Mouse (Mus musculus) T-cell, adult 2 months (primary cell): ENCODE measurements around the gene Gfm1.
A peak's percentile ranks its signal among the peaks of the same experiment; 100 is the strongest.

ENCODE experiments used
- DNase-seq: peaks from one replicate; pipeline ENCODE4 v3.0.0; 2022; ENCODE audit warnings: low spot score

Gene Gfm1

GRCm38 (mm10) chr3:67496310-67496709, 66.4 kb downstream of the Gfm1 start:
- DNase-seq: no peak

- DNase-seq: no peak
These were observed 68.1 kb downstream of the Gfm1 start for GRCm38 (mm10) chr3:67497998-67498397.

- DNase-seq: no peak
These were observed 69.0 kb downstream of the Gfm1 start for GRCm38 (mm10) chr3:67498773-67499405.

GRCm38 (mm10) chr3:67499406-67499791, 69.5 kb downstream of the Gfm1 start:
- DNase-seq: no peak

- DNase-seq: no peak
These were observed 74.0 kb downstream of the Gfm1 start for GRCm38 (mm10) chr3:67503878-67504277.

- no peak for DNase-seq
These were observed 75.4 kb downstream of the Gfm1 start for GRCm38 (mm10) chr3:67505286-67505685.

GRCm38 (mm10) chr3:67508216-67508892, 78.5 kb downstream of the Gfm1 start:
- DNase-seq: no peak

- DNase-seq: peak; percentile 12
These were observed 82.9 kb downstream of the Gfm1 start for GRCm38 (mm10) chr3:67512807-67513206.

GRCm38 (mm10) chr3:67514801-67515273, 84.9 kb downstream of the Gfm1 start:
- no peak for DNase-seq

- no peak for DNase-seq
These were observed 85.4 kb downstream of the Gfm1 start, which contains the start of gene Rarres1 for GRCm38 (mm10) chr3:67515274-67515801. Gene Rarres1, minus strand, starts transcription at chr3:67515523.

GRCm38 (mm10) chr3:67520568-67521143, 90.8 kb downstream of the Gfm1 start:
- DNase-seq: no peak

- DNase-seq: no peak
These were observed 92.8 kb downstream of the Gfm1 start for GRCm38 (mm10) chr3:67522709-67523108.

GRCm38 (mm10) chr3:67524768-67525167, 94.9 kb downstream of the Gfm1 start:
- DNase-seq: no peak
